Mouse (Mus musculus) ES-Bruce4 (cell line): Measurements from ENCODE around the gene Spert.

ENCODE experiments used
- CTCF ChIP-seq: IDR thresholded peaks from one replicate; pipeline ENCODE4 v1.8.1; 2011; ENCODE audit warnings: low read depth, low read length
- POLR2A ChIP-seq: IDR thresholded peaks from one replicate; pipeline ENCODE4 v1.8.1; 2011; ENCODE audit warnings: low read length; ENCODE audit not compliant: insufficient read depth

GRCm38 (mm10) chr14:75609176-75609575 is 16.3 kb upstream of the Spert start:
- no peak for TF ChIP-seq CTCF
- TF ChIP-seq POLR2A = no peak
